Mouse (Mus musculus) layer of hippocampus, adult 9-11 months (tissue): ENCODE measurements around the gene Kctd17.
A peak's percentile ranks its signal among the peaks of the same experiment; 100 is the strongest.

Source experiments
- DNase-seq: peaks from one replicate; pipeline ENCODE4 v3.0.0; 2022

Gene Kctd17

GRCm38 (mm10) chr15:78416937-78417336, 11.4 kb upstream of the Kctd17 start:
- DNase-seq, result no peak

- no peak for DNase-seq
Observed at GRCm38 (mm10) chr15:78420395-78420794, 8.0 kb upstream of the Kctd17 start.

DNA sequence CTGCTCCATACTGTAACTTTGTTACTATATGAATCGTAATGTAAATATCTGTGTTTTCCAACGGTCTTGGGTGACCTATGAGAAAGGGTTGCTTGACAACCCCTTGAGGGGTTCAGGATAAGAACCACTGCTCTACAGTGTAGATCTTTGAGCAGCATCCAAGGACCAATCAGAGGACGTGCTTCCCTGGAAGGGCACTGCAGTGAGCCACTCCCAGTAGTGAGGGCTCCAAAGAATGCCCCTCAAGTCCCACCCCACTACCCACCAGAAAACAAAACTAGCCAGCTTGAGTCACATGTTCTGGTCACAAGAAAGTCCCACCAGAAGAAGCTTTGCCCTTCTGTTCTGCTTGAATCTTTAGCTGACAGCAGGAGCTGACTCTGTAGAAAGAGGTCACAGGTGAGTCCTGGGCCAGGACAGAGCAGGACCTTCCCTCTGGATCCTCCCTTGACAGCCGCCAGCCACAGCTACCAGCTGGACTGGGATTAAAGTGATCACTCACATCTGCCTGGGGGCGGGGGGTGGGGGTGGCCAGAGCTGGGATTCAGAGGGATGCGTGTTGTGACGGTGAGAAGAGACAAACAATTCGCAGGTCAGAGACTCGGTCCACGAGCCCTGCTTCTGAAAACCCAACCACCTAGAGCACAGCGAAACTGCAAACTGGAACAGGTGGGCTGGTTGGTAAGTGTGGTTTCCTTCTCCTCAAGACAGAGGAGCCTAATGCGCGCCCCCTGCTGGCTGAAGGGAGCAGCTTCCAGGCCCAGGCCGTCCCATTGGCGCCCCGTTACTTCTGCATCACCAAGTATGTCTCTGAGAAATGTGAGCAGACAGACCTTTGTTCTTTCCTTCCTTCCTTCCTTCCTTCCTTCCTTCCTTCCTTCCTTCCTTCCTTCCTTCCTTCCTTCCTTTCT, 6.1 kb upstream of the Kctd17 start:
- DNase-seq, result peak; percentile 74

GRCm38 (mm10) chr15:78424507-78424906, 3.9 kb upstream of the Kctd17 start:
- DNase-seq, result no peak

GRCm38 (mm10) chr15:78425230-78425629, 3.1 kb upstream of the Kctd17 start:
- DNase-seq, result no peak

- no peak for DNase-seq
Observed at GRCm38 (mm10) chr15:78429139-78429459, 735 bp downstream of the Kctd17 start.

DNA sequence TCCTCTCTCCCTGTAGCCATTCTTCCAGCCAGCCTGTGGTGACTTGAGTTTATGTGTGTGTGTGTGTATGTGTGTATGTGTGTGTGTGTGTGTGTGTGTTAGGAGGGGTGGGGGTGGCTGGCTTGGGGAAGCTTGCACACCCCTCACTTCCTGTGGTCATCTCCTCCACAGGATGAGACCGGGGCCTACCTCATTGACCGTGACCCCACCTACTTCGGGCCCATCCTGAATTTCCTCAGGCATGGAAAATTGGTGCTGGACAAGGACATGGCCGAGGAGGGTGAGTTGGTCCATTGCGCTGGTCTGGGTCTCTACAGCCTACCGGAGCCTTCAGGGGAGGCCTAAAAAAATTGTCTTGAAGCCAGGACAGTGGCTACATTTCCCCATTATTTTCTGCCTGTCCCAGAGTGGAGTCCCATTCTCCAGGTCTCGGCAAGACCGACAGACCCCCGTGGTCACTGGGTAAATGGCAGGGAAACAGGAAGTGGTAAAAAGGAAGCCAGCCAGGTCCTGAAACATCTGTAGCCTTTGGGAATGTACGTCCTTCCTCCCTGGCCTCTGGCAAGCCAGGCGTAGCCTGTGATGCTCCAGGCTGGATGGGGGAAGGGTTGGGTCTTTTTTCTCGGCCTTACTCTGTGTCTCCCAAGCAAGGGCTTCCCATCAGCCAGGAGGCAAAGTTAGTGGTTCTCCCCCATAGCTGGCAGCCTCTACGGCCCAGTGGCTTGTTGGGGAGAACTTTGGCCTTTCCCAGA, 1.7 kb downstream of the Kctd17 start:
- DNase-seq, result no peak

GRCm38 (mm10) chr15:78430874-78431273, 2.5 kb downstream of the Kctd17 start:
- DNase-seq, result no peak

DNA sequence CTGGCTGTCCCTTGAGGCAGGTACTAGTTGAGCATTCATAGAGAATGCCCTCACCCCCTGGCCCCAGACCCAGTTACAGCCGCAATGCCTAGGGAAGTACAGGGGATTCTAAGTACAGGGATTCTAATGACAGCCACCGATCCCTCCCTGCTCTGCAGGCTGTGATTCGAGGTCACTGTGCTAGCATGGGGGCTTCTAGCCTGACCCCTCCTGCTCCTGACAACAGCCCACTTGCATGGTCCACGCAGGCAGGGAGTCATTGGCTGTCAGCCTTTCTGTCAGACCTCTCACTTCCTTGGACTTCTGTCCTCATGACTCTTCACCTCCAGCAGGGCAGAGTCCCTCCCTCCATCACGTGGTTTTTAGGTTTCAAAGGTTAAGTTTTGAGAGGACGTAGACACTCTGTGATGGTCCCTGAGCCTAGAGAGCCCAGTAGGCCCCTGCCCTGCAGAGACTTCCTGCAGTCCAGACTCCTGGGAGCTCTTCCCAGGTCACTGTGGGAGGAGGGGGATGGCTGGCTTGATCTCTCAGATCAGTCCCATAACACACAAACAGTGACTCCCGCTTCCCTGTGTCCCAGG, 3.3 kb downstream of the Kctd17 start:
- no peak for DNase-seq

DNA sequence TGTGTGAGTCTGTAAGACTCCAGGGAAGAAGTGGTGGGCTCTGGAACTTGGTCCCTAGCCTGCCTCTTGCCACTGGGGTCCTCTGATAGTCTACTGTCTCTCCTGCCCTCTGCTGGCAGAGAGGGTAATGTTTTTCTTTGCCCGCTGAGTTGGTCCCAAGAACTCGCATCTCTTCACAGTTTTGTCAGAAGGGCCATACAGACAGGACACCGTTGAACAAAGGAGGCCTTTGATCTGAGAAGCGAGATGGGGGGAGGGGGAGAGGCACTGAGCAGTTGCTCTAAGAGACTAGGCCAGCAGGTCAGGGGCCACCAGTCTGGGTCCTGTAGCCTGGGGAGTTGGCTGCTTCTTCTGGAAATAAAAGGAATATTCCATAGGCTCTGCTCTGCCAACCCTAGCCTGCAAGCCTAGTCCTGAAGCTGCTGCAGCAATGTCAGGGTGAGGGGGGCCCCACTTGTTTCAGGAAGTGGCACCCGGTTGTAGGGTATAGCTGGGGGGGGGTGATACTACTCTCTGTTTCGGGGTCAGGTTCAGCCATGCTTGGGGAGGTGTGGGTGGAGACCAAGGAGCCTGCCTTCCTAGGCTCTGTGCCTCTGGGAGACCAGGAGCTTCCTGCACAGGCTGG, 6.6 kb downstream of the Kctd17 start:
- peak; percentile 66 for DNase-seq

- no peak for DNase-seq
Observed at GRCm38 (mm10) chr15:78435681-78436080, 7.3 kb downstream of the Kctd17 start.

GRCm38 (mm10) chr15:78436380-78437192, 8.2 kb downstream of the Kctd17 start:
- DNase-seq, result peak; percentile 96

DNA sequence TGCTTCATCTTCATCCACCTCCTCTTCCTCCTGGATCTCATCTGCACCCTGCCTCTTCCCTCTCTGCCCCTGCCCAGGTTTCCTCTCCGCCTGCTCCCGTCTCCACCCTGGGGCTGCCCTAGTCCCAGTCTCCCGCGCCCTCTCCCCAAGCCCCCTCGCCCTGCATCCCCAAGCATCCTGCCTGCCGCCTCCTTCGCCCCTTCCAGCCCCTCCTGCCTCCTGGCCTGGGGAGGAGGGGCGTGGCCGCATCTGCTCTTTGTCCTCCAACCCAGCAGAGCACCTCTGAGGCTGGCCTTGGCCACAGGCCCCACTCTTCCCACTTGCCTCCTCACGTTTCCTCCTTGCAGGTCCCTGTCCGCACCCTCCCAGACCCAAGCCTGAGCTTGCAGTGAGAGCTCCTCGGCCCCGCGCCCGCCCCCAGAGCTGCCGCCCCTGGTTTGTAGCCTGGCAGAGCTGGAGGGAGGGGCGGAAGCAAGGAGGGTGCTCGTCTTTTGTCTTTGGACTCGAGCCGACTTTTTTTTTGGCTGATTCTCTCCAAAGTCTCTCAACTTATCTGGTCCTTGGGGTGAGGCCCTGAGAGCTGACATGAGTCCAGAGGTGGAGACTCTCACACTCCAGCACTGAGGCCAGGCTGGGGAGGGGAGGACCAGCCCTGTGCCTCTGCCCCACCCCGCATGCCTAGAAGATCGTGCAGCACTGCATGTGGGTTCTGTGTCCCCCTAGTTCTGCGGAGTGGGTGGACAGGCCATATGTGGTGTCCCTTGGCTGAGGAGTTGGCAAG, 9.1 kb downstream of the Kctd17 start:
- no peak for DNase-seq

GRCm38 (mm10) chr15:78438018-78438394, 9.6 kb downstream of the Kctd17 start:
- no peak for DNase-seq

- peak; percentile 26 for DNase-seq
Observed at GRCm38 (mm10) chr15:78438505-78438904, 10.1 kb downstream of the Kctd17 start.

- no peak for DNase-seq
Observed at GRCm38 (mm10) chr15:78438973-78439372, 10.6 kb downstream of the Kctd17 start.

GRCm38 (mm10) chr15:78442231-78442630, 13.9 kb downstream of the Kctd17 start:
- no peak for DNase-seq

- no peak for DNase-seq
Observed at GRCm38 (mm10) chr15:78443857-78444256, 15.5 kb downstream of the Kctd17 start.

- DNase-seq, result no peak
Observed at GRCm38 (mm10) chr15:78447121-78447520, 18.8 kb downstream of the Kctd17 start.

DNA sequence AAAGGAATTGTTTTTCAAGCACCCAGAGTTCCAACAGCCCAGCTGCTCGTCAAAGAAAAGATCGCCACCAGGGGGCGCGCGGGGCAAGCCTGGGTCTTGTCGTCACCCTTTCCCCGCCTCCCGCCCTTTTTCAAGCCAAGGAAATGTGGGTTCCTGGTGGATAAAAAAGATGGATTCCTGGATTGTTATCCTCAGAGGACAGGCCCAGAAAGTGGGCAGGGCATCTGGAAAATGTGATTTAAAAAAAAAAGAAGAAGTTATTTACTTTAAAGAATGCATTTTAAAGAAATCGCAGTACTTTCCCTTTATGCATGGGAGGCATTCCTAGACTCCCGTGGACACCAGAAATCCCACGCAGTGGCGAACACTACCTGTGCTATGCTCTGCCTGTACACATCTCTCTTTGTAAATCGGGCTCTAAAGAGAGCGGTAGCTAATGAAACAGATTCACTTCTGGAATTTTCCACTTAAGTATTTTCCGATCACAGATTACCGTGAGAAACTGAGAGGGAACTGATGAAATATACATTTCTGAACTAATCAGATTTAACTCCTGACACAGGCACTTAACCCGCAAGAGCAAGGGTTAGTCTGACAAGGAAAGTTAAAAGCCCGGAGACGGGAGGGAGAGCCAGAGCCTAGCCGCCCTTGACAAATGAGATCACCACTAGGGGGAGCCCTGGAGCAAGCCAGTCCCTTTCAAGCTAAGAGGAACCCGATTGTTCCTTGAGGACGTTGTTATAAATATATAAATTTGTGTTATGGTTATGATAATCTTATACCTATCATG, 19.6 kb downstream of the Kctd17 start:
- peak; percentile 91 for DNase-seq

- no peak for DNase-seq
Observed at GRCm38 (mm10) chr15:78449131-78449530, 20.8 kb downstream of the Kctd17 start.
